12 mouse cellular contexts compared by ENCODE assay signal in the genomic region with DNA sequence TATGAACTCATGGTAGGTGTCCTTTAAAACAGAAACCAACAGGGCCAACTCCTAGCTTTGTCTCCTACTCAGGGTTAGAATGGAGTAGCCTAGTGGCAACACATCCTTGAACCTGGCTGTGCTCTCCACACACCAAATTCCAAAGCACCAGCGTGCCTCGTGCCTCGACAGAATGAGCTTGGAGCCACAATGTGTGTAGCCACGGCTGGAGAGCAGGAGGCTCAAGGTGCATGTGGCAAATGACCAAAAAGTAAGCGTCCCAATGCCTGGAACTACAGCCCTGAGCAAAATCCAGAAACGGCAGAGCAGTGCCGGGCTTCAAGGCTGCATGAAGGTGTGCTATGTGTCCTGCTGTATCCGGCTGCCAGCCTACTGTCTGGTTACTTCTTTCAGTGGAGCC. TPM values are rescaled to one million over a fixed set of nuclear protein-coding genes. Genes with fewer than 3 reads are reported as not detected.
DNase-seq lines count a peak whose midpoint lies in the region; ATAC-seq and TF ChIP-seq lines count a peak whose summit lies in the region.
"Not testable (repeated sequence)": the region's sequence is repeated elsewhere in the genome, so short reads cannot be mapped to it uniquely, and the experiment has no call there.
"Had no signal": no experiment of that assay in that cellular context is flagged by ENCODE, and none has a peak within 500 bp of the region (broad histone marks: within the 10 kb centered on the region; RNA-seq: fewer than 3 reads in every experiment).

No protein-coding gene starts in this region.

- not testable (repeated sequence) for H3K4me2 ChIP-seq in embryonic facial prominence, embryonic 15.5 days (replicated peaks)

- H3K9me3 ChIP-seq in embryonic facial prominence, embryonic 15.5 days (replicated peaks) = not testable (repeated sequence)

- not testable (repeated sequence) for H3K4me1 ChIP-seq in embryonic facial prominence, embryonic 15.5 days; kidney, adult 2 months (ENCODE audit: control insufficient read depth, insufficient read depth, low read length)

- 75% methylated on average over 8 of the region's 8 CpGs for WGBS in embryonic facial prominence, embryonic 15.5 days
- 35% methylated on average over 8 of the region's 8 CpGs for WGBS in kidney, adult 2 months

- ATAC-seq in embryonic facial prominence, embryonic 15.5 days (ENCODE audit: insufficient number of reproducible peaks, low FRiP score, low TSS enrichment, low read depth) = peak; percentile 11; the same call in 1 of the 2 replicates

- TF ChIP-seq POLR2A in kidney, adult 2 months (IDR thresholded peaks at IDR 0.05; ENCODE audit: low read depth, low read length) = not testable (repeated sequence)

- H3K4me3 ChIP-seq in embryonic facial prominence, embryonic 15.5 days (replicated peaks); kidney, adult 2 months (ENCODE audit: insufficient read depth, low read depth, low read length): not testable (repeated sequence)

- H3K27ac ChIP-seq in embryonic facial prominence, embryonic 15.5 days (replicated peaks) = not testable (repeated sequence)
- peak overlapping the region; percentile 11; the same call in 1 of the 2 replicates for H3K27ac ChIP-seq in kidney, adult 2 months (ENCODE audit: insufficient read depth, low read depth, low read length)

- TF ChIP-seq CTCF in kidney, adult 2 months (conservative IDR thresholded peaks at IDR 0.05; ENCODE audit: insufficient read depth, insufficient read length, low read depth, low read length) = not testable (repeated sequence)

- peak; percentile 54 for DNase-seq in kidney, adult 11 months
- DNase-seq in kidney, adult 2 months = peak; percentile 62
- peak; percentile 57 for DNase-seq in kidney, adult 9 months

- not testable (repeated sequence) for H3K9ac ChIP-seq in embryonic facial prominence, embryonic 15.5 days

- not testable (repeated sequence) for H3K27me3 ChIP-seq in embryonic facial prominence, embryonic 15.5 days; kidney, adult 2 months (replicated peaks; ENCODE audit: control insufficient read depth, insufficient read depth, low read length)

- not testable (repeated sequence) for H3K36me3 ChIP-seq in embryonic facial prominence, embryonic 15.5 days; kidney, adult 2 months (ENCODE audit: control insufficient read depth, insufficient read depth, low read length)

RNA-seq across cellular contexts. Expression of a gene that starts 0.8 kb away (rescaled TPM):
- polyA plus RNA-seq in embryonic facial prominence, embryonic 15.5 days (2015; fragmentation: Nextera tagmentation; extraction: Ambion mirVana) = 219 TPM in 2 replicates
- polyA plus RNA-seq in kidney, adult 2 months (2012; rRNA removed) = 352 and 496 TPM in 2 replicates

RNA-seq across cellular contexts. Expression of a gene that starts 7.5 kb away (rescaled TPM):
- polyA plus RNA-seq in embryonic facial prominence, embryonic 15.5 days (2015; fragmentation: Nextera tagmentation; extraction: Ambion mirVana) = 0.25 TPM in 1 of 2 replicates, not detected in the other
- 1.8 and 4.4 TPM in 2 replicates for polyA plus RNA-seq in kidney, adult 2 months (2012; rRNA removed)
- polyA plus RNA-seq: C2C12; erythroblast, embryonic 14.5 days; forebrain, embryonic 10.5 days; forebrain, embryonic 14.5 days had no signal

RNA-seq across cellular contexts. Expression of a gene that starts 10.3 kb away (rescaled TPM):
- 46.1 and 49.0 TPM in 2 replicates for polyA plus RNA-seq in embryonic facial prominence, embryonic 15.5 days (2015; fragmentation: Nextera tagmentation; extraction: Ambion mirVana)
- 19.7 and 20.5 TPM in 2 replicates for polyA plus RNA-seq in kidney, adult 2 months (2012; rRNA removed)

RNA-seq across cellular contexts. Expression of a gene that starts 22.8 kb away (rescaled TPM):
- 49.2 and 52.4 TPM in 2 replicates for polyA plus RNA-seq in embryonic facial prominence, embryonic 15.5 days (2015; fragmentation: Nextera tagmentation; extraction: Ambion mirVana)
- polyA plus RNA-seq in kidney, adult 2 months (2012; rRNA removed) = 37.9 and 42.7 TPM in 2 replicates

RNA-seq across cellular contexts. Expression of a gene that starts 54.1 kb away (rescaled TPM):
- polyA plus RNA-seq in embryonic facial prominence, embryonic 15.5 days (2015; fragmentation: Nextera tagmentation; extraction: Ambion mirVana) = not detected in 2 replicates
- 0.14 and 0.30 TPM in 2 replicates for polyA plus RNA-seq in kidney, adult 2 months (2012; rRNA removed)
- polyA plus RNA-seq: C2C12; embryonic facial prominence, embryonic 10.5 days; embryonic facial prominence, embryonic 12.5 days; embryonic facial prominence, embryonic 14.5 days; erythroblast, embryonic 14.5 days; forebrain, embryonic 10.5 days; forebrain, embryonic 12.5 days; forebrain, embryonic 14.5 days had no signal
